Mouse (Mus musculus): ENCODE measurements around the gene Myog. TPM values are rescaled to one million over a fixed set of nuclear protein-coding genes. Genes with fewer than 3 reads are reported as not detected.

Myog gene
- total RNA-seq, 1 experiment: 0.18 TPM

- Histone ChIP-seq H3K9ac (ENCODE audit: insufficient read depth, low read depth, low read length, poor library complexity, severe bottlenecking) (no peak overlapping the region), H3K36me3 (ENCODE audit: control insufficient read depth, insufficient read depth, low read length, poor library complexity, severe bottlenecking) (peaks cover 65% of the 10 kb centered on the region), H3K4me1 (ENCODE audit: control insufficient read depth in 2 of 2, insufficient read depth in 2 of 2, low read length in 2 of 2, poor library complexity in 1 of 2) (no peaks in the 10 kb centered on the region; a peak in 1 of 4 replicates), H3K4me3 (ENCODE audit: insufficient read depth in 1 of 2, low read depth in 1 of 2, low read length in 2 of 2, poor library complexity in 1 of 2, severe bottlenecking in 1 of 2) (no peak overlapping the region), H3K27ac (ENCODE audit: insufficient read depth, low read depth, low read length, poor library complexity, severe bottlenecking) (no peak overlapping the region), H3K9me3 (ENCODE audit: control insufficient read depth, insufficient read depth, low read depth, low read length) (no peaks in the 10 kb centered on the region)
- no peak for DNase-seq (ENCODE audit: low read depth, low spot score)
- TF ChIP-seq MAFK (IDR thresholded peaks at IDR 0.05; ENCODE audit: insufficient read depth, low read depth, low read length): no peak
- no peak for TF ChIP-seq CHD2 (IDR thresholded peaks at IDR 0.05; ENCODE audit: low read depth, low read length)
- TF ChIP-seq ZC3H11A (IDR thresholded peaks at IDR 0.05; ENCODE audit: borderline replicate concordance, low read depth, low read length): no peak
- no peak for TF ChIP-seq ZNF384 (IDR thresholded peaks at IDR 0.05; ENCODE audit: low read depth, low read length)
- no peak for TF ChIP-seq HCFC1 (IDR thresholded peaks at IDR 0.05; ENCODE audit: borderline replicate concordance, insufficient read depth, low read length)
- in situ Hi-C loops (cut with MboI; ENCODE audit: low sequenced_read_pairs in 2 of 2, unreplicated experiment in 2 of 2): no loop called here
Observed at GRCm38 (mm10) chr1:134315181-134315580, 25.4 kb downstream of the Myog start.

- TF ChIP-seq ZC3H11A (IDR thresholded peaks at IDR 0.05; ENCODE audit: borderline replicate concordance, low read depth, low read length) (no peak), ZNF384 (IDR thresholded peaks at IDR 0.05; ENCODE audit: low read depth, low read length) (no peak), MAFK (IDR thresholded peaks at IDR 0.05; ENCODE audit: insufficient read depth, low read depth, low read length) (no peak), HCFC1 (IDR thresholded peaks at IDR 0.05; ENCODE audit: borderline replicate concordance, insufficient read depth, low read length) (no peak), CHD2 (IDR thresholded peaks at IDR 0.05; ENCODE audit: low read depth, low read length) (no peak)
- Histone ChIP-seq H3K27ac (ENCODE audit: insufficient read depth, low read depth, low read length, poor library complexity, severe bottlenecking) (no peak overlapping the region), H3K4me1 (ENCODE audit: control insufficient read depth in 2 of 2, insufficient read depth in 2 of 2, low read length in 2 of 2, poor library complexity in 1 of 2) (no peaks in the 10 kb centered on the region; a peak in 1 of 4 replicates), H3K36me3 (ENCODE audit: control insufficient read depth, insufficient read depth, low read length, poor library complexity, severe bottlenecking) (peaks cover 71% of the 10 kb centered on the region), H3K9ac (ENCODE audit: insufficient read depth, low read depth, low read length, poor library complexity, severe bottlenecking) (no peak overlapping the region), H3K4me3 (ENCODE audit: insufficient read depth in 1 of 2, low read depth in 1 of 2, low read length in 2 of 2, poor library complexity in 1 of 2, severe bottlenecking in 1 of 2) (no peak overlapping the region), H3K9me3 (ENCODE audit: control insufficient read depth, insufficient read depth, low read depth, low read length) (no peaks in the 10 kb centered on the region)
- in situ Hi-C loops (cut with MboI; ENCODE audit: low sequenced_read_pairs in 2 of 2, unreplicated experiment in 2 of 2): no loop called here
- no peak for DNase-seq (ENCODE audit: low read depth, low spot score)
Observed at GRCm38 (mm10) chr1:134316361-134316760, 26.6 kb downstream of the Myog start.

- Histone ChIP-seq H3K9ac (ENCODE audit: insufficient read depth, low read depth, low read length, poor library complexity, severe bottlenecking) (no peak overlapping the region), H3K9me3 (ENCODE audit: control insufficient read depth, insufficient read depth, low read depth, low read length) (no peaks in the 10 kb centered on the region), H3K27ac (ENCODE audit: insufficient read depth, low read depth, low read length, poor library complexity, severe bottlenecking) (no peak overlapping the region), H3K4me3 (ENCODE audit: insufficient read depth in 1 of 2, low read depth in 1 of 2, low read length in 2 of 2, poor library complexity in 1 of 2, severe bottlenecking in 1 of 2) (no peak overlapping the region), H3K4me1 (ENCODE audit: control insufficient read depth in 2 of 2, insufficient read depth in 2 of 2, low read length in 2 of 2, poor library complexity in 1 of 2) (no peaks in the 10 kb centered on the region; a peak in 1 of 4 replicates), H3K36me3 (ENCODE audit: control insufficient read depth, insufficient read depth, low read length, poor library complexity, severe bottlenecking) (peaks cover 68% of the 10 kb centered on the region)
- DNase-seq (ENCODE audit: low read depth, low spot score): no peak
- in situ Hi-C loops (cut with MboI; ENCODE audit: low sequenced_read_pairs in 2 of 2, unreplicated experiment in 2 of 2): no loop called here
- TF ChIP-seq MAFK (IDR thresholded peaks at IDR 0.05; ENCODE audit: insufficient read depth, low read depth, low read length): no peak
- no peak for TF ChIP-seq ZNF384 (IDR thresholded peaks at IDR 0.05; ENCODE audit: low read depth, low read length)
- TF ChIP-seq CHD2 (IDR thresholded peaks at IDR 0.05; ENCODE audit: low read depth, low read length): no peak
- TF ChIP-seq HCFC1 (IDR thresholded peaks at IDR 0.05; ENCODE audit: borderline replicate concordance, insufficient read depth, low read length): no peak
- TF ChIP-seq ZC3H11A (IDR thresholded peaks at IDR 0.05; ENCODE audit: borderline replicate concordance, low read depth, low read length): no peak
Observed at GRCm38 (mm10) chr1:134318261-134318660, 28.5 kb downstream of the Myog start.

GRCm38 (mm10) chr1:134320691-134321301 is 31.0 kb downstream of the Myog start:
- in situ Hi-C loops (cut with MboI; ENCODE audit: low sequenced_read_pairs in 2 of 2, unreplicated experiment in 2 of 2): no loop called here
- Histone ChIP-seq H3K9me3 (ENCODE audit: control insufficient read depth, insufficient read depth, low read depth, low read length) (no peaks in the 10 kb centered on the region), H3K36me3 (ENCODE audit: control insufficient read depth, insufficient read depth, low read length, poor library complexity, severe bottlenecking) (peaks cover 77% of the 10 kb centered on the region), H3K4me1 (ENCODE audit: control insufficient read depth in 2 of 2, insufficient read depth in 2 of 2, low read length in 2 of 2, poor library complexity in 1 of 2) (peaks cover 0 to 10% of the 10 kb centered on the region in 2 experiments; a peak in 1 of 4 replicates), H3K9ac (ENCODE audit: insufficient read depth, low read depth, low read length, poor library complexity, severe bottlenecking) (no peak overlapping the region), H3K4me3 (ENCODE audit: insufficient read depth in 1 of 2, low read depth in 1 of 2, low read length in 2 of 2, poor library complexity in 1 of 2, severe bottlenecking in 1 of 2) (no peak overlapping the region), H3K27ac (ENCODE audit: insufficient read depth, low read depth, low read length, poor library complexity, severe bottlenecking) (no peak overlapping the region)
- TF ChIP-seq CHD2 (IDR thresholded peaks at IDR 0.05; ENCODE audit: low read depth, low read length): no peak
- no peak for TF ChIP-seq HCFC1 (IDR thresholded peaks at IDR 0.05; ENCODE audit: borderline replicate concordance, insufficient read depth, low read length)
- TF ChIP-seq ZNF384 (IDR thresholded peaks at IDR 0.05; ENCODE audit: low read depth, low read length): no peak
- no peak for TF ChIP-seq MAFK (IDR thresholded peaks at IDR 0.05; ENCODE audit: insufficient read depth, low read depth, low read length)
- TF ChIP-seq ZC3H11A (IDR thresholded peaks at IDR 0.05; ENCODE audit: borderline replicate concordance, low read depth, low read length): no peak
- DNase-seq (ENCODE audit: low read depth, low spot score): no peak

Measured in ES-E14 (cell line).